Mouse (Mus musculus) thymus, postnatal 36 days (tissue): Measurements from ENCODE around the gene Hs3st1.

ENCODE experiments used
- DNase-seq, 2 experiments: peaks; one replicate each; pipeline ENCODE4 v3.0.0; 2022; ENCODE audit warnings: mixed read lengths in 2 of 2

Gene Hs3st1

GRCm38 (mm10) chr5:39643260-39643923, 111.9 kb downstream of the Hs3st1 start:
- DNase-seq, result no peak

- no peak for DNase-seq
Measured at GRCm38 (mm10) chr5:39642222-39642770, 113.0 kb downstream of the Hs3st1 start.

- peak in 1 of 2 experiments; percentile 26 for DNase-seq
Measured at GRCm38 (mm10) chr5:39639438-39640177, 115.7 kb downstream of the Hs3st1 start.

- no peak for DNase-seq
Measured at GRCm38 (mm10) chr5:39638926-39639325, 116.3 kb downstream of the Hs3st1 start.

- DNase-seq, result no peak
Measured at GRCm38 (mm10) chr5:39637874-39638273, 117.4 kb downstream of the Hs3st1 start.

GRCm38 (mm10) chr5:39636090-39636489, 119.2 kb downstream of the Hs3st1 start:
- DNase-seq, result no peak

GRCm38 (mm10) chr5:39634300-39635047, 120.8 kb downstream of the Hs3st1 start:
- no peak for DNase-seq

GRCm38 (mm10) chr5:39633206-39633605, 122.1 kb downstream of the Hs3st1 start:
- DNase-seq, result no peak

GRCm38 (mm10) chr5:39630841-39631240, 124.4 kb downstream of the Hs3st1 start:
- DNase-seq, result no peak

GRCm38 (mm10) chr5:39625037-39625473, 130.2 kb downstream of the Hs3st1 start:
- no peak for DNase-seq

- DNase-seq, result no peak
Measured at GRCm38 (mm10) chr5:39624218-39624590, 131.1 kb downstream of the Hs3st1 start.

GRCm38 (mm10) chr5:39623304-39624217, 131.7 kb downstream of the Hs3st1 start:
- DNase-seq, result no peak

- DNase-seq, result no peak
Measured at GRCm38 (mm10) chr5:39620206-39620866, 134.9 kb downstream of the Hs3st1 start.

- no peak for DNase-seq
Measured at GRCm38 (mm10) chr5:39617354-39617977, 137.8 kb downstream of the Hs3st1 start.

- no peak for DNase-seq
Measured at GRCm38 (mm10) chr5:39615202-39615601, 140.1 kb downstream of the Hs3st1 start.

- DNase-seq, result no peak
Measured at GRCm38 (mm10) chr5:39613534-39613933, 141.7 kb downstream of the Hs3st1 start.

- DNase-seq, result no peak
Measured at GRCm38 (mm10) chr5:39612240-39612639, 143.0 kb downstream of the Hs3st1 start.

GRCm38 (mm10) chr5:39608260-39608659, 147.0 kb downstream of the Hs3st1 start:
- DNase-seq, result no peak

GRCm38 (mm10) chr5:39594737-39595136, 160.5 kb downstream of the Hs3st1 start:
- no peak for DNase-seq
